Mouse (Mus musculus) small intestine, adult 2 months (tissue): ENCODE results near the gene Tuba1c.
"Not testable (repeated sequence)": the region's sequence is repeated elsewhere in the genome, so short reads cannot be mapped to it uniquely, and the experiment has no call there.

Experiments used
- CTCF ChIP-seq: fragments of 200-500 bp; IDR thresholded peaks from 2 replicates; pipeline ENCODE4 v1.5.1; 2012; ENCODE audit warnings: low read depth, mild to moderate bottlenecking, control low read depth, inconsistent platforms, low read length, moderate library complexity, mixed read lengths; ENCODE audit not compliant: insufficient replicate concordance, insufficient read length; ENCODE audit errors: extremely low read depth
- POLR2A ChIP-seq: fragments of 200-500 bp; IDR thresholded peaks from 2 replicates; pipeline ENCODE4 v1.6.1; 2012; ENCODE audit warnings: low read depth, mild to moderate bottlenecking, control low read depth, inconsistent platforms, low read length, moderate library complexity

DNA sequence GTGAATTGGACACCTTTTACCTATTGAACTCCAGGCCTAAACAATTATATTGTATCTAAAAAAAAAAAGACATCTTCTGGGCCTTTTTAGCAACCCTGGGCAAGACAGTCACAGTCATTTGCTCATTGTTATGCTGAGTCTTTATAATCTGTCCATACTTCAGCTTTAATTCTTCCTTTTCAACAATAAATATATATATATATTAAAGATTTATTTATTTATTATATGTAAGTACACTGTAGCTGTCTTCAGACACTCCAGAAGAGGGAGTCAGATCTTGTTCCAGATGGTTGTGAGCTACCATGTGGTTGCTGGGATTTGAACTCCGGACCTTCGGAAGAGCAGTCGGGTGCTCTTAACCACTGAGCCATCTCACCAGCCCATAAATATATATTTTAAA is 46.3 kb downstream of the Tuba1c start:
- not testable (repeated sequence) for TF ChIP-seq CTCF, POLR2A
